Mouse (Mus musculus): ENCODE results near the gene Spint4. TPM values are rescaled to one million over a fixed set of nuclear protein-coding genes. Genes with fewer than 3 reads are reported as not detected.
"Not testable (repeated sequence)": the region's sequence is repeated elsewhere in the genome, so short reads cannot be mapped to it uniquely, and the experiment has no call there.

Spint4 gene
- polyA plus RNA-seq, 1 experiment from 2014 or later: not detected

- not testable (repeated sequence) for ATAC-seq (ENCODE audit: low FRiP score); H3K4me2 ChIP-seq; H3K27ac ChIP-seq (ENCODE audit: low read depth, low read length); H3K36me3 ChIP-seq (ENCODE audit: control insufficient read depth, insufficient read depth, low read length); H3K9me3 ChIP-seq (ENCODE audit: control insufficient read depth, low read length); H3K4me3 ChIP-seq (ENCODE audit: low read depth, low read length); H3K27me3 ChIP-seq (ENCODE audit: control insufficient read depth, insufficient read depth, low read length); H3K9ac ChIP-seq (ENCODE audit: low read length); DNase-seq (ENCODE audit: low spot score, missing footprints); H3K4me1 ChIP-seq (ENCODE audit: control insufficient read depth, insufficient read depth, low read length)
- 88% methylated on average over 20 of the region's 23 CpGs for WGBS
Measured at GRCm38 (mm10) chr2:164716194-164716786, 18.0 kb downstream of the Spint4 start.

- Histone ChIP-seq H3K4me1 (ENCODE audit: control insufficient read depth, insufficient read depth, low read length) (no peaks in the 10 kb centered on the region), H3K4me2 (no peak overlapping the region), H3K27ac (ENCODE audit: low read depth, low read length) (no peak overlapping the region), H3K27me3 (ENCODE audit: control insufficient read depth, insufficient read depth, low read length) (no peaks in the 10 kb centered on the region), H3K36me3 (ENCODE audit: control insufficient read depth, insufficient read depth, low read length) (no peaks in the 10 kb centered on the region), H3K9me3 (ENCODE audit: control insufficient read depth, low read length) (no peaks in the 10 kb centered on the region), H3K9ac (ENCODE audit: low read length) (no peak overlapping the region), H3K4me3 (ENCODE audit: low read depth, low read length) (no peak overlapping the region)
- ATAC-seq (ENCODE audit: low FRiP score): no peak
- 55% methylated on average over 4 of the region's 4 CpGs for WGBS
- DNase-seq (ENCODE audit: low spot score, missing footprints): no peak
Measured at GRCm38 (mm10) chr2:164723276-164723675, 25.0 kb downstream of the Spint4 start.

GRCm38 (mm10) chr2:164725895-164726619, 27.8 kb downstream of the Spint4 start:
- DNase-seq (ENCODE audit: low spot score, missing footprints): peak; percentile 94
- H3K9me3 ChIP-seq (ENCODE audit: control insufficient read depth, low read length): no peaks in the 10 kb centered on the region
- no peak overlapping the region for H3K4me2 ChIP-seq
- peak; percentile 52; the same call in 1 of the 2 replicates for ATAC-seq (ENCODE audit: low FRiP score)
- WGBS: 22% methylated on average over 6 of the region's 6 CpGs
- H3K9ac ChIP-seq (ENCODE audit: low read length): no peak overlapping the region
- H3K27me3 ChIP-seq (ENCODE audit: control insufficient read depth, insufficient read depth, low read length): no peaks in the 10 kb centered on the region
- H3K4me1 ChIP-seq (ENCODE audit: control insufficient read depth, insufficient read depth, low read length): no peaks in the 10 kb centered on the region
- no peaks in the 10 kb centered on the region for H3K36me3 ChIP-seq (ENCODE audit: control insufficient read depth, insufficient read depth, low read length)
- no peak overlapping the region for H3K4me3 ChIP-seq (ENCODE audit: low read depth, low read length)
- no peak overlapping the region for H3K27ac ChIP-seq (ENCODE audit: low read depth, low read length)

GRCm38 (mm10) chr2:164731719-164732118, 33.4 kb downstream of the Spint4 start:
- Histone ChIP-seq H3K4me1 (ENCODE audit: control insufficient read depth, insufficient read depth, low read length) (no peaks in the 10 kb centered on the region), H3K9me3 (ENCODE audit: control insufficient read depth, low read length) (no peaks in the 10 kb centered on the region), H3K36me3 (ENCODE audit: control insufficient read depth, insufficient read depth, low read length) (no peaks in the 10 kb centered on the region), H3K9ac (ENCODE audit: low read length) (no peak overlapping the region), H3K27me3 (ENCODE audit: control insufficient read depth, insufficient read depth, low read length) (no peaks in the 10 kb centered on the region), H3K4me3 (ENCODE audit: low read depth, low read length) (no peak overlapping the region), H3K27ac (ENCODE audit: low read depth, low read length) (no peak overlapping the region), H3K4me2 (no peak overlapping the region)
- no peak for DNase-seq (ENCODE audit: low spot score, missing footprints)
- no peak for ATAC-seq (ENCODE audit: low FRiP score)
- 78% methylated on average over 5 of the region's 5 CpGs for WGBS

- Histone ChIP-seq H3K9ac (ENCODE audit: low read length) (no peak overlapping the region), H3K9me3 (ENCODE audit: control insufficient read depth, low read length) (no peaks in the 10 kb centered on the region), H3K4me3 (ENCODE audit: low read depth, low read length) (no peak overlapping the region), H3K4me2 (no peak overlapping the region), H3K27me3 (ENCODE audit: control insufficient read depth, insufficient read depth, low read length) (no peaks in the 10 kb centered on the region), H3K36me3 (ENCODE audit: control insufficient read depth, insufficient read depth, low read length) (no peaks in the 10 kb centered on the region), H3K27ac (ENCODE audit: low read depth, low read length) (no peak overlapping the region), H3K4me1 (ENCODE audit: control insufficient read depth, insufficient read depth, low read length) (no peaks in the 10 kb centered on the region)
- DNase-seq (ENCODE audit: low spot score, missing footprints) (no peak), ATAC-seq (ENCODE audit: low FRiP score) (no peak)
- 81% methylated on average over 2 of the region's 2 CpGs for WGBS
Measured at GRCm38 (mm10) chr2:164733259-164733658, 35.0 kb downstream of the Spint4 start.

- 78% methylated on average over 5 of the region's 5 CpGs for WGBS
- H3K36me3 ChIP-seq (ENCODE audit: control insufficient read depth, insufficient read depth, low read length): no peaks in the 10 kb centered on the region
- no peak overlapping the region for H3K9ac ChIP-seq (ENCODE audit: low read length)
- no peaks in the 10 kb centered on the region for H3K27me3 ChIP-seq (ENCODE audit: control insufficient read depth, insufficient read depth, low read length)
- H3K4me1 ChIP-seq (ENCODE audit: control insufficient read depth, insufficient read depth, low read length): no peaks in the 10 kb centered on the region
- no peak overlapping the region for H3K4me3 ChIP-seq (ENCODE audit: low read depth, low read length)
- H3K9me3 ChIP-seq (ENCODE audit: control insufficient read depth, low read length): no peaks in the 10 kb centered on the region
- H3K4me2 ChIP-seq: no peak overlapping the region
- no peak for DNase-seq (ENCODE audit: low spot score, missing footprints)
- ATAC-seq (ENCODE audit: low FRiP score): no peak
- H3K27ac ChIP-seq (ENCODE audit: low read depth, low read length): no peak overlapping the region
Measured at GRCm38 (mm10) chr2:164734839-164735238, 36.5 kb downstream of the Spint4 start.

- WGBS: 91% methylated on average over 5 of the region's 5 CpGs
- no peaks in the 10 kb centered on the region for H3K36me3 ChIP-seq (ENCODE audit: control insufficient read depth, insufficient read depth, low read length)
- ATAC-seq (ENCODE audit: low FRiP score) (no peak), DNase-seq (ENCODE audit: low spot score, missing footprints) (no peak)
- H3K27me3 ChIP-seq (ENCODE audit: control insufficient read depth, insufficient read depth, low read length): no peaks in the 10 kb centered on the region
- no peak overlapping the region for H3K4me2 ChIP-seq
- no peaks in the 10 kb centered on the region for H3K9me3 ChIP-seq (ENCODE audit: control insufficient read depth, low read length)
- no peak overlapping the region for H3K4me3 ChIP-seq (ENCODE audit: low read depth, low read length)
- H3K27ac ChIP-seq (ENCODE audit: low read depth, low read length): no peak overlapping the region
- H3K9ac ChIP-seq (ENCODE audit: low read length): no peak overlapping the region
- H3K4me1 ChIP-seq (ENCODE audit: control insufficient read depth, insufficient read depth, low read length): no peaks in the 10 kb centered on the region
Measured at GRCm38 (mm10) chr2:164735446-164735845, 37.1 kb downstream of the Spint4 start.

GRCm38 (mm10) chr2:164737377-164738090, 39.2 kb downstream of the Spint4 start:
- DNase-seq (ENCODE audit: low spot score, missing footprints) (no peak), ATAC-seq (ENCODE audit: low FRiP score) (no peak)
- Histone ChIP-seq H3K27ac (ENCODE audit: low read depth, low read length) (no peak overlapping the region), H3K4me3 (ENCODE audit: low read depth, low read length) (no peak overlapping the region), H3K4me2 (no peak overlapping the region), H3K9ac (ENCODE audit: low read length) (no peak overlapping the region), H3K9me3 (ENCODE audit: control insufficient read depth, low read length) (no peaks in the 10 kb centered on the region), H3K27me3 (ENCODE audit: control insufficient read depth, insufficient read depth, low read length) (no peaks in the 10 kb centered on the region), H3K36me3 (ENCODE audit: control insufficient read depth, insufficient read depth, low read length) (no peaks in the 10 kb centered on the region), H3K4me1 (ENCODE audit: control insufficient read depth, insufficient read depth, low read length) (no peaks in the 10 kb centered on the region)
- WGBS: 68% methylated on average over 3 of the region's 3 CpGs

GRCm38 (mm10) chr2:164739876-164740275, 41.6 kb downstream of the Spint4 start:
- 61% methylated on average over 7 of the region's 7 CpGs for WGBS
- H3K36me3 ChIP-seq (ENCODE audit: control insufficient read depth, insufficient read depth, low read length): no peaks in the 10 kb centered on the region
- no peak overlapping the region for H3K4me3 ChIP-seq (ENCODE audit: low read depth, low read length)
- ATAC-seq (ENCODE audit: low FRiP score): no peak
- no peak overlapping the region for H3K4me2 ChIP-seq
- no peaks in the 10 kb centered on the region for H3K27me3 ChIP-seq (ENCODE audit: control insufficient read depth, insufficient read depth, low read length)
- H3K4me1 ChIP-seq (ENCODE audit: control insufficient read depth, insufficient read depth, low read length): no peaks in the 10 kb centered on the region; the same call in 1 of the 2 replicates
- no peaks in the 10 kb centered on the region for H3K9me3 ChIP-seq (ENCODE audit: control insufficient read depth, low read length)
- H3K9ac ChIP-seq (ENCODE audit: low read length): no peak overlapping the region
- H3K27ac ChIP-seq (ENCODE audit: low read depth, low read length): no peak overlapping the region
- no peak for DNase-seq (ENCODE audit: low spot score, missing footprints)
